Mouse (Mus musculus): ENCODE results near the gene Pax4. TPM values are rescaled to one million over a fixed set of nuclear protein-coding genes. Genes with fewer than 3 reads are reported as not detected.

Pax4 gene
- 0.21 TPM in 1 of 2 replicates, not detected in the other for polyA plus RNA-seq (2016; fragmentation: Nextera tagmentation; extraction: Ambion mirVana)

DNA sequence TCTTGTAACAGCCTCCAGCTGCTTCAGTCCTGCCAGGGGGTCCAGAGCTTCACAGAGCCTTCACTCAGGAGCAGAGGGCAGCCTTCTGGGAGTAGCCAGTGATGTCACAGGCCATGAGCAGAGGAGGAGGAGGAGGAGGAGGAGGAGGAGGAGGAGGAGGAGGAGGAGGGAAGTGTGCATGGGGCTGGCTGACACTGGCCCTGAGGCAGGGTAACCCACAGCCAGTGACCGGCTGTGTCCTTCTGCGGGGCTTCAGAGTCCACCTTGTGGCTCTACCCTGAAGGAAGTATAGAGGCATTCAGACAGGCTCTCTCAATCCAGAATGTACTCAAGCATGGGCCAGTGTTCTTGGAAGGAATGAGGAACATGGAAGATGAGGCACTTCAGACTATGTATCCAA is at the start of gene Pax4:
TSS of gene Pax4 (minus strand) at position 101 of the 400 bp plus-strand sequence.
- WGBS = 93% methylated on average over 2 of the region's 2 CpGs

DNA sequence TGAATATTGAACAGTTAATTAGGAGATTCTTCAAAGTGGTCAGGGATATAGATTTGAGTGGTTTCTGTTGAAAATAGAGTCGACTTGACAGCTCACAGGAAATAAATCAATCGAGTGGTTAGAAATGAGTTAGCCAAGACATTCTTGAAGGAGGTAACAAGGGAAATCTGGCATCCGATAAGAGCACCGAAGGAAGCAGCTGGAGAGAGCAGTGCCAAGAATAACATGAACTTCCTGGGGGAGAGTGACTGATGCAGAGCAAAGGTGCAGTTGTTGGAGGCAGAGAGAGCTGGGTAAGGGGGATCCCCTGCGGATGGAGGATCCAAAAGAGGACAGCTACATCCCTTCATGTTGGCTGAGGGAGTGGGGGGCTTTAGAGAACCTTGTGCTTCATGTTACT is 48.7 kb upstream of the Pax4 start:
- no peak overlapping the region for H3K4me3 ChIP-seq
- H3K36me3 ChIP-seq = peaks cover 25% of the 10 kb centered on the region
- no peak overlapping the region for H3K27ac ChIP-seq (replicated peaks)
- H3K9me3 ChIP-seq (replicated peaks) = no peaks in the 10 kb centered on the region
- WGBS = 88% methylated on average over 5 of the region's 5 CpGs
- DNase-seq (ENCODE audit: low spot score) = no peak
- H3K27me3 ChIP-seq (ENCODE audit: low read depth, poor library complexity, severe bottlenecking) = no peaks in the 10 kb centered on the region
- no peaks in the 10 kb centered on the region for H3K4me1 ChIP-seq

More for the DNA sequence above, at the start of gene Pax4:
- Histone ChIP-seq H3K4me1 (no peaks in the 10 kb centered on the region), H3K27me3 (ENCODE audit: low read depth, poor library complexity, severe bottlenecking) (peaks cover 42% of the 10 kb centered on the region), H3K27ac (replicated peaks) (no peak within 1 kb of the TSS), H3K4me3 (no peak within 1 kb of the TSS), H3K9me3 (replicated peaks) (no peaks in the 10 kb centered on the region), H3K36me3 (no peaks in the 10 kb centered on the region)
- no peak for DNase-seq (ENCODE audit: low spot score)

DNA sequence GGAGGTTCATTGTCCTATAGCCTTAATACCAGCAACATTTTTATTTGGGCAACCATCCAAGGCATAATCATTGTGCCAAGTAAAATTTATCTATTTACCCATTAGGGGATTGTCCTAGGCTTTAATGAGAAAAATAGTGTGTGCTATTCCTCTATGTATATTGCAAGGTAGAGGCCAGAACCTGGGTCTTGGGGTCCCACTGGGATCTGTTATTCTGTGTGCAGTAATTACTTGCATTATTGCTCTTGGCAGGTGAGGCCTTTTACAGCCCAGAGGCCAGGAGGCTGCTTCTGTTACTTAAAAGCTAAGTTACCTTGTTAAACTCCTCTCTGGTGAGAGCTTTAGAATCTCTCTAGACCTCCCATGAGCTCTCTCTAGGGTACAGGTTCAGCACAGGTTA is 42.0 kb upstream of the Pax4 start:
- Histone ChIP-seq H3K36me3 (peaks cover 69% of the 10 kb centered on the region), H3K9me3 (replicated peaks) (no peaks in the 10 kb centered on the region; the same call in 1 of the 2 replicates)
- DNase-seq (ENCODE audit: low spot score) = no peak

DNA sequence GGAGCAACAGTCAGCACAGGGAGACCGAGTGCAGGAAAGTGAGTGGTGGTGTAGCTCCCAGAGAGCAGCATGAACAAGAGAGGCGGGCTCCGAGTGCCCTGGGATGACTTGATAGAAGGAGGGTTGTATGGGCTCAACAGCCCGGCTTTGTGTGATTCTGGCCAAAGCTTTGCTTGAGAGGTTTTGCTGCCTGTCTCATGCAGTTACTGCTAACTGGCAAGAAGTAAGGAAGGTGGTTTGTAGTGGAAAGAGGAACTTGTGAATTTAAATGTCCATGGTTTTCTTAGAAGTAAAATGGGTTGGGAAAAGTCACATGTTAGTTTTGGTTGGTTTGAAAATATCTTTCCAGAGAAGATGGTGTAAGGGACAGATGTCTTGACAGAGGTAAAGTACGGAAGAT is 41.5 kb upstream of the Pax4 start:
- Histone ChIP-seq H3K27ac (replicated peaks) (no peak overlapping the region), H3K36me3 (peaks cover 73% of the 10 kb centered on the region), H3K4me3 (no peak overlapping the region), H3K4me1 (no peaks in the 10 kb centered on the region), H3K27me3 (ENCODE audit: low read depth, poor library complexity, severe bottlenecking) (no peaks in the 10 kb centered on the region), H3K9me3 (replicated peaks) (no peaks in the 10 kb centered on the region; the same call in 1 of the 2 replicates)
- 91% methylated on average over 5 of the region's 5 CpGs for WGBS
- DNase-seq (ENCODE audit: low spot score) = no peak

More for the DNA sequence above, 42.0 kb upstream of the Pax4 start:
- Histone ChIP-seq H3K4me3 (no peak overlapping the region), H3K27ac (replicated peaks) (no peak overlapping the region), H3K27me3 (ENCODE audit: low read depth, poor library complexity, severe bottlenecking) (no peaks in the 10 kb centered on the region), H3K4me1 (no peaks in the 10 kb centered on the region)

DNA sequence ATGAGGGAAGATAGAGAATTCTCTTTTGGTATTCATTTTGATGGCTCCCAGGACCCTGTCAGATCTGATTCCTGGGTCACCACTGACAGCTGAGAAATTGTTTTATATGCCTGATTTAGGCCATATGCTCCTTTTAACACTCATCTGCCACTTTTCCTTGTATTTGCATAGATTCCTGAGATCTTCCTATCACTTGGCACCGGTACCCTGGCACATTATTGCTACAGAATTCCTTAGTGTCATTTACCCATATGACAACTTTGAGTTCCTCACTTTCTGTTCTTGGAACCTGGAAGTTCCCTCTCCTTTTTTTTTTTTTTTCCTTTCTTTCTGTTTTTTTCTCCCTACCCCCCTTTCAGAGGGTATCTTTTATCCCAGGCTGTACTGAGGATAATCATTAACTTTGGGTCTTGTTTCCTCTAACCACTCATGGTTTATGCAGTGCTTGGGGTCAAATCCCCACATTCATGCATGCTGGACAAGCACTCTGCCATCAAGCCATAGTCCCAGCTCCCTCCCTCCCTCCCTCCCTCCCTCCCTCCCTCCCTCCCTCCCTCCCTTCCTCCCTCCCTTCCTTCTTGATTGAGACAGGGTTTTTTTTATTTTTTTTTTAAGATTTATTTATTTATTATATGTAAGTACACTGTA is 39.2 kb upstream of the Pax4 start:
- Histone ChIP-seq H3K27me3 (ENCODE audit: low read depth, poor library complexity, severe bottlenecking) (no peaks in the 10 kb centered on the region), H3K4me3 (no peak overlapping the region), H3K4me1 (peaks cover 5% of the 10 kb centered on the region; the same call in 1 of the 2 replicates), H3K9me3 (replicated peaks) (no peaks in the 10 kb centered on the region; the same call in 1 of the 2 replicates), H3K27ac (replicated peaks) (no peak overlapping the region), H3K36me3 (peaks cover 64% of the 10 kb centered on the region)
- no peak for DNase-seq (ENCODE audit: low spot score)
- 97% methylated on average over 1 of the region's 1 CpGs for WGBS

DNA sequence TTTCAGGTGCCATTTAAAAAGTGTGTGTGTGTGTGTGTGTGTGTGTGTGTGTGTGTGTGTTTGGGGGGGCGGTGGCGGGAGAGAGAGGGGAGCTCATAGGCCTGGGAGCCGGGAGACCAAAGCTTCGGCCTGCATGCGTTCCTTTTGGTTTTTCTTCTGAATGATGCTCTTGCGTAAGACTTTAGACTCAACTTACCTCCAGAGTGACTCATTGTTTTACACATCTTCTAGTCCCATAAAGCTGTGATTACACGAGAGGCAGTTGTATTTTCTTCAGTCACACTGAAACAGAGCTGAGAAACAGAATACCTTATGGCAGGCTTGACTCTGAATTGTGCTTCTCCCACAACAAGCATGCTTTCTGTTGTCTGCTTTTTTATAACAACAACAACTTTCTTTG is 37.8 kb upstream of the Pax4 start:
- H3K4me1 ChIP-seq = peaks cover 17% of the 10 kb centered on the region
- H3K4me3 ChIP-seq = no peak overlapping the region
- H3K27me3 ChIP-seq (ENCODE audit: low read depth, poor library complexity, severe bottlenecking) = no peaks in the 10 kb centered on the region
- no peak overlapping the region for H3K27ac ChIP-seq (replicated peaks)
- no peaks in the 10 kb centered on the region for H3K9me3 ChIP-seq (replicated peaks)
- DNase-seq (ENCODE audit: low spot score) = no peak
- peaks cover 57% of the 10 kb centered on the region for H3K36me3 ChIP-seq
- 96% methylated on average over 7 of the region's 7 CpGs for WGBS

DNA sequence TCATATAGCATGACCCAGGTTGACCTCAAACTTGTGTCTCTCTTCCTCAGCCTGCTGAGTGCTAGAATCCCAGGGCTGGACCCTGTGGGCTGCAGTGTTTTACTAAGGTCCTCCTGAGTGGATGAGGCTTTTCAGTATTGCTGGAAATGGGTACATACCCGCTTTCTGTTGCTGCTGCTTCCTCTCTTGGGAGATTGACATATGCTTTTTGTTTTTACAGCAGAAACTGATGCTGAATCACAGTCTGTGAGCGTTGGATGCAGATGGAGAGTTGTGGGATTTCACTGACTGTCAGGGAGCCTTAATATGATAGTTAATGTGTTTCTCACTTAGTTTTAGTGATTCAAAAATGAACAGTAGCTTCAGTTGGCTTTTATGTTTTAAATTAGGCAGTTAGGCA is 37.3 kb upstream of the Pax4 start:
- Histone ChIP-seq H3K4me1 (peaks cover 22% of the 10 kb centered on the region), H3K27ac (replicated peaks) (no peak overlapping the region), H3K27me3 (ENCODE audit: low read depth, poor library complexity, severe bottlenecking) (no peaks in the 10 kb centered on the region), H3K9me3 (replicated peaks) (no peaks in the 10 kb centered on the region), H3K4me3 (no peak overlapping the region), H3K36me3 (peaks cover 57% of the 10 kb centered on the region)
- WGBS = 85% methylated on average over 2 of the region's 2 CpGs
- no peak for DNase-seq (ENCODE audit: low spot score)

DNA sequence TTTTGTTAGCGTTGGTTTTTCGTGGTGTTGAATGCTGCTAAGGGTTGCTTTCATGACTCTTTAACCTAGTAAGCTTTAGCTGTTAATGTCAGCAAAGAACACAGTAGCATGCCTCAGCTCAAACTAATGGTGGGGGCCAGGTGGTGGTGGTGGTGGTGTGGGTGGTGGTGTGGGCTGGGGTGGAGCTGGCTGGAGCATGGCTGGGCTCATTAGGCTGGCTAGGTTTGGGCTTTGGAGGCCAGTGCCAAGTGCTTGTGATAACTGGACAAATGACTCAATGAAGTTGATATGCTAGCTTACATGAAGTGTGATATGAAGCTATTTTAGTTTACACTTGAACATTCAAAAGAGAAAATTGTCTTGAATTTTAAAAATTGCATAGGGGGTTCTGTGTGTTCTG is 36.9 kb upstream of the Pax4 start:
- Histone ChIP-seq H3K9me3 (replicated peaks) (no peaks in the 10 kb centered on the region), H3K4me1 (peaks cover 26% of the 10 kb centered on the region), H3K27ac (replicated peaks) (no peak overlapping the region), H3K4me3 (no peak overlapping the region), H3K36me3 (peaks cover 52% of the 10 kb centered on the region), H3K27me3 (ENCODE audit: low read depth, poor library complexity, severe bottlenecking) (no peaks in the 10 kb centered on the region)
- 95% methylated on average over 2 of the region's 2 CpGs for WGBS
- DNase-seq (ENCODE audit: low spot score) = no peak

DNA sequence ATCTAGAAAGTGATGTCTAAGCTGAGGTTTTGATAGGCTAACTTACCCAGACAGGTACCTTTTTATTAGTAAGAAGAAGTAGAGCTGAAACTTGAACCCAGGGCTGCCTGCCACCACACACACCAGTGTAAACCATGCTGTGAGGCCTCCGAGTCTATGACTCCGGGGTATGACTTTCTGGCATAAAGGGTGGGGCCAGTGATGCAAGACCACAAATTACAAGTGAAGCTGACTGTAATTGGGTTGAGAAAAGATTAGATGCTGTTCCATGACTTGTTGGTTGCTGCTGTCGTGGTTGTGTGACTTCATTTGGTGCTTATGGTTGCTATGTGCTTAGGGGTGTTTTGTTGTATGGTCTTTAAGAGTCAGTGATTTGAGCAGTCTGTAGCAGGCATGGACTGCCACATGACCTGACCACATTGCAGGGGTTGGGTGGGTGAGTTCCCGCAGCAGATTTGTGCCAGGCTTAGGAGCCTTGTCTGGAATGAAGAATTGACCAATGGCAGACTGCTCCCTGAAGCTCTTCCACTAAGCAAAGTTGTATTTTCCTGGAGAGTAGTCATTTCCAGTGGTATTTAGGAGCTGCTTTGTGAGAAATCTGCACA is 33.7 kb upstream of the Pax4 start:
- 87% methylated on average over 4 of the region's 4 CpGs for WGBS
- Histone ChIP-seq H3K36me3 (peaks cover 25% of the 10 kb centered on the region), H3K27ac (replicated peaks) (no peak overlapping the region), H3K4me3 (no peak overlapping the region), H3K4me1 (peaks cover 40% of the 10 kb centered on the region), H3K27me3 (ENCODE audit: low read depth, poor library complexity, severe bottlenecking) (no peaks in the 10 kb centered on the region), H3K9me3 (replicated peaks) (no peaks in the 10 kb centered on the region)
- DNase-seq (ENCODE audit: low spot score) = no peak

DNA sequence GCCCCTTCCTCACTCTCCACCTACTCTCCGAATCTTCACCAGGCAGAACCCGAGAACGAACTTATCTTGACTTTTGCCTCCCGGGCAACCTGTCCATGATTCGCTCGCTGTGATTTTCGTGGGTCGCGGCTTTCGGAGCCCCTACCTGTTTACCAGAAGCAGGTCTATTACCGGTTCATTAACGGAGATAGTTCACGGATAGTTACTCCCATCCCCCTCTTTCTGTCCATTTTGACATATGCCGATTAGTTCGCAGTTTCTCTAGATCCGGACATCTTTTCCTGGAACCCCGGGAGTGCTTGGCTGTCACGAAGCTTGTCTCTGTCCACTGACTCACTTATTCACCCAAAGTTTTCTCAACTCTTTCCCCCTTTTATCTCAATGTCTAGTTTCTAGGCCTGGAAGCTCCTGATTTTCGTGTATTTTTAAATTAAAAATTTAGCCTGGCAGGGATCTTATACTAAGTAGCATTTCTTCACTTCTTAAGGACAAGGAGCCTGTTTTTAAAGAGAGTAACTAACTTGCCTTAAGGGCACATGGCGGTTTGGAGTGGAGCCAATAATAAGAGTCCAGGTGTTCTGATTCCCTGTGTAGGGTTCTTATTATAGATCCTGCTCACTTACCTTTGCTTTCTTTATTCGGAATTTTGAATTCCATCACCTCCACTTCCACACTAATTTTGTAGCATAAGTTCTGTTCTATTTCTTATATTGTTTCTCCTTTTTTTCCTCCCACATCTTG is 31.8 kb upstream of the Pax4 start:
- Histone ChIP-seq H3K36me3 (peaks cover 20% of the 10 kb centered on the region), H3K27ac (replicated peaks) (peak overlapping the region; percentile 86), H3K4me1 (peaks cover 40% of the 10 kb centered on the region), H3K4me3 (peak overlapping the region; percentile 85), H3K9me3 (replicated peaks) (no peaks in the 10 kb centered on the region), H3K27me3 (ENCODE audit: low read depth, poor library complexity, severe bottlenecking) (no peaks in the 10 kb centered on the region)
- WGBS = 9% methylated on average over 21 of the region's 21 CpGs
- DNase-seq (ENCODE audit: low spot score) = no peak

DNA sequence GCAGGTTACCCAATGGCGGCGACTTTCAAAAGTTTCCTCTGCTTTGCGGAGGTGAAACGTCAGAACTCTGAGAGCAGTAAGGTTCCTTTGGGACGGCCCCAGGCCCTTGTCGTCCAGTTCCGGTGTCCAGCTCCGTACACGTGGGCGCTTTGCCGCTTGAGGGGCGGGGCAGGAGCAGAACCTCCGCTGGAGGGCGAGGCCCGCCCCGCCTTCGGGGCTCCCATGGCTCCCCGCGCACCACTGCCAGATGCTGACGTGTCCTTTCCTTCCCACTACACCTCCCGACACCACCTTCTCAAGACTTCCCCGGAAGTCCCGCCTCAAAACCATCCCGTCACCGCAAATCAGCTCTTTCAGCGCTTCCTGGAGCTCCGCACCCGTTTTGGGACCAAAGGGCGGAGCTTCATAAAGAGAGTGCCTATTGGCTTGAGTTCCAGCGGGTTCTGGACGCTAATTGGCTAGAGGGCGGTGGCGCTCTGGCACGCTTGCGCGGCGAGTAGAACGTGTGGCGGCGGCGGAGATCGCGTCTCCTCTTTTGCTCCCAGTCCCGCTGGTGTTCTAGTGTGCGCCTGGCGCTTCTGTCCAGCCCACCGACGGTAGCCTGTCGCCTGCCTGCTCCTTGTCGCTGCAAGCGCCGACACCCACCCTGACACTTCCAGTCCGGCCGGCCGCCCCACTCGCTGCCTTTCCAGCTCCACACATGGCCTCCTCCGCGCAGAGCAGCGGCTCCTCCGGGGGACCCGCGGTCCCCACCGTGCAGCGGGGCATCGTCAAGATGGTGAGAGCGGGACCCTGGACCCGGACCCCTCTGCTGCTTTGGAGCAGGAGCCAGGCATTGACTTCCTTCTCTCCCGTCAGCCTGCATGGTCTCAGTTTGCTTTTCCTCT is 31.0 kb upstream of the Pax4 start:
- Histone ChIP-seq H3K4me1 (peaks cover 40% of the 10 kb centered on the region), H3K9me3 (replicated peaks) (no peaks in the 10 kb centered on the region), H3K27me3 (ENCODE audit: low read depth, poor library complexity, severe bottlenecking) (no peaks in the 10 kb centered on the region), H3K4me3 (peak overlapping the region; percentile 85), H3K27ac (replicated peaks) (peak overlapping the region; percentile 86), H3K36me3 (peaks cover 12% of the 10 kb centered on the region)
- WGBS = under 1% methylated on average over 68 of the region's 68 CpGs
- peak; percentile 98 for DNase-seq (ENCODE audit: low spot score)

DNA sequence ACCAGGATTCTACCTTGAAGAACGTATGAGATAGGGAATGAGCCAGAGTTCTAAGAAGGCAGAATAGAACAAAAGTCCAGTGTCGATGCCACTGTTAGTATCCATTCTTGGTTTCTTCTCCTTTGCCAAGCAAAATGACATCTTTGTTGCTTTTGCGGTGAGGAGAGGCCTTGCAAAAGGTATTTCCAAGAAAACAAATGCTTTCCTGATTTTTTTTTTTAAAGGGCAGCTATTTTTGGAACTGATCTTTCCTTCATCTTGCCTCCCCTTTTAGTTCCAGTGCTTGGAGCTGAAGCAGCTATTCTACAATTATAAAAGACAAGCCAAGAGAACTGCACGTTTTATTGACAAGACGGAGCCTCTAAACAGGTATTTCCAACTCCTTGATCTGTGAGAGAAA is 25.7 kb upstream of the Pax4 start, which contains the start of gene Snd1:
TSS of gene Snd1 (plus strand) at position 301 of the 400 bp plus-strand sequence.
- Histone ChIP-seq H3K9me3 (replicated peaks) (no peaks in the 10 kb centered on the region), H3K4me3 (no peak within 1 kb of the TSS), H3K27ac (replicated peaks) (no peak within 1 kb of the TSS), H3K4me1 (peaks cover 10% of the 10 kb centered on the region), H3K27me3 (ENCODE audit: low read depth, poor library complexity, severe bottlenecking) (no peaks in the 10 kb centered on the region), H3K36me3 (no peaks in the 10 kb centered on the region)
- DNase-seq (ENCODE audit: low spot score) = no peak
- WGBS = 92% methylated on average over 5 of the region's 5 CpGs
